Mouse (Mus musculus): Measurements from ENCODE around the gene Mag.

The Mag gene

DNA sequence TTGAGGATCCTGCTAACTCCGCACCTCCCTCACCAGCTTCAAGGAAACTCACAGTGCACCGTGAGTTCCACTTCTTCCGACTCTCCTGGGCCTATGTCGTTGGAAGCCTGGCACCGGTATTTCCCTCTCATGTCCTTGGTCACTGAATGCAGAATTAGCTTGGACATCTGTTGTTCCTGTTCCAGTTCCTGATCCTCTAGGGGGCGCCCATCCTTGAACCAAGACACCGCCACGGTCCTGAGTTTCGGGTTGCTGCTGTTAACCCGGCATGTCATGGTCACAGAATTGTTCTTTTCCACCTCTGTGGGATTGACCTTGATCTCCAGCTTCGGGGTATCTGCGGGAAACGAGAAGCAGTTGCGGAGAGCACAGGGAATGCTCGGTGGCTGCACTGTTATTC, 41.6 kb downstream of the Mag start:
- peak; percentile 68 to 72 for DNase-seq (ENCODE audit: low spot score in 2 of 2)

DNA sequence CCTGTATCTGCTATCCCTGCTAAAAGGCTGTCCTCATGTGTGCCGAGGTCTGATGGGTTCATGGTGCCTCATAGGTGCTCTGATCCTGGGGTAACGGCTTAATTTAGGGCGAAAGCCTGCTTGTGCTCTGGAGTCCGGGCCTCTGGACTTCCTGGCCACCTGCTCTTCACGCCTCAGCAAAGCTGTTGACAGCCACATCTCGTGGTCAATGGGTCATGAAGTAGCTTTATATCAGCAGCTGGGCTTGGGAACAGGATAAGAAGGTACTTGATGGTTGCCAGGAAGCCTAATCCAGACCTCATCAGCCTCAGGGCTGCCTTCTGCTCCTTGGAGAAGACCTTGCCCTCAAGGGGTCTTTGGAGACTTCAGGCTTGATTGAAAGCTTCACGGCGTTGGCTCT, 51.3 kb downstream of the Mag start:
- no peak for DNase-seq (ENCODE audit: low spot score in 2 of 2)

DNA sequence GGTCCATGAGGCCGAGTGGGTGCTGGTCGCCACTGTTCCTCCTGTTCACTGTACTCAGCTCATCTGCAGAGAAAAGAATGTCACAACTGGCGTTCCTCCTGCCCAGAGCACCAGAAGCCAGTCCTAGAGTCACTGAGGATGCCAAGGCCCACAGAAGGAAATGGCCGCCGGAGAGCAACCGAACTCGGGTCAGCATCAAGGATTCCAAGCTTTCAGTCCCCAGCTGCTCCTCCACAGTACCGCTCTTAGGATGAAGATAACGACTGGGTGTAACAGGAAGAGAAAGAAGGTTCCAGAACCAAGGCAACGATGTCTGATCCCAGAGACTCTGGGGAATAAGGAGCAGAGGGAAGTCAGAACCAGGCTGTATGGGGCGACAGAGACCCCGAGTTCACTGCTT, 53.2 kb downstream of the Mag start, which contains the start of gene Ffar1:
Ffar1 (minus strand) TSS at position 101 of the 400 bp plus-strand sequence.
- no peak for DNase-seq (ENCODE audit: low spot score in 2 of 2)

DNA sequence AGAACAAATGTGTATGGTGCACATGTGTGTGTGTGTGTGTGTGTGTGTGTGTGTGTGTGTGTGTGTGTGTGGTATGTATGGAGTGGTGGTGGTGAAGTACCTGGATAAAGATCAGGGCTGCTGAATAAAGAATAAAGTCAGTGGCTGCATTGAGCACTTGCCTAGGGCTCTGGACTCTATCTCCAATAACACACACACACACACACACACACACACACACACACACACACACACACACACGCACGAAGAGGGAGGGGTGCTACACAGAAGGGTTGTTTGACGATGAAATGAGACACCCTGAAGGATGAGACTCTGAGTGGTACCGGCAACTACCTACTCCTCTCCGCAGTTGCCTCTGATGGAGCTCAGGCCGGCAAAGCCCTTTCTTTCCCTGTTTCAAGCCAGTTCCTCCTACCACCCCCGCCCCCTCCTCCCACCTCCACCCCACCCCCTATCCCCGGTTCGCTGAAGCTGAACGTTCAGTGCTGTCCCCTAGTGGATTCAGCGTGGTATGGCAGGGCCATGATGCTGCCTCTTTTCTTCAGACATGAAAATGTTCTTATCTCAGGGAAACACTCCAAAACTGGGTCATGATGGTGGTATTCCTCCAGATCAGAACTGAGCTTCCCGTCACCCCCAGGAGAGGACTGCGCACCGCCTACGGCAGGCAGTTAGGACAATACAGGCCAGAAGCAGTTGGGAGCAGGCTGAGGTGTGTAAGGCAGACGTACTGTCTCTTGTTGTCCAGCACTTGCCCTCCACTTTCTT, 54.9 kb downstream of the Mag start:
- DNase-seq (ENCODE audit: low spot score in 2 of 2) = peak; percentile 23 to 39

DNA sequence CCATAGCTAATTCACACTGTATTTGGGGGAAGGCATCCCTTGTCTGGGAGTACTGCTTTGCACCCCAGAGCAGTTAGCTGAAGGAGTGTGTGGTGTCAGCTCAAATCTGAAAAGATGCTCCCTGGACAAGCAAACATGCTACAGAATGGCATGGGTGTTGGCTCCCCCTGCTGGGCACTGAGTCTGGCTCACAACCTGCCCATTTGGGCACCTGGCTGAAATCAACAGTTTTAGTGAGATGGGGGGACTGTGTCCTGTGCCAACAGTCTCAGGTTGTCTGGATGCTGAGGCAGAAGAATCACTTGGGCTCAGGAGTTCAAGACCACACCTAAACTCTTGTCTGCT, 55.4 kb downstream of the Mag start:
- DNase-seq (ENCODE audit: low spot score in 2 of 2) = peak; percentile 63 to 80

DNA sequence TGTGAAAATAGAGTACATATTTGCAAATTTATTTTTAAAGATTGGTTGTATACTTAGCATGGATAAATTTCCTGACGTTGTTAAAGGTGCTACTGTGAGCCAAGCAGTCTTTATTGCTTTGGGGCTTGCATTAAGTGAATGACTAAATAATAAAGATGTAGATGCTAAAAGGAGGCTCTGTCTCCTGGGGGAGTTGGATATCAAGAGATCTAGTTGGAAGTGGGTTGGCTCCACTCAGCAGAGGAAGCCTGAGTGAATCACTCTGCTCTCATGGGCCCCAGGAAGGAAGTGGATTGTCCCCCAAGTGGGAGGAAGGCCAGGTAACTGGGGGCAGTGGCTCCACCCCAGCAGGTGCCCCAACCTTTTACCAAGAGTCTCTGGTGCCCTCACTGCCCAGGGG, 56.9 kb downstream of the Mag start:
- DNase-seq (ENCODE audit: low spot score in 2 of 2) = no peak

DNA sequence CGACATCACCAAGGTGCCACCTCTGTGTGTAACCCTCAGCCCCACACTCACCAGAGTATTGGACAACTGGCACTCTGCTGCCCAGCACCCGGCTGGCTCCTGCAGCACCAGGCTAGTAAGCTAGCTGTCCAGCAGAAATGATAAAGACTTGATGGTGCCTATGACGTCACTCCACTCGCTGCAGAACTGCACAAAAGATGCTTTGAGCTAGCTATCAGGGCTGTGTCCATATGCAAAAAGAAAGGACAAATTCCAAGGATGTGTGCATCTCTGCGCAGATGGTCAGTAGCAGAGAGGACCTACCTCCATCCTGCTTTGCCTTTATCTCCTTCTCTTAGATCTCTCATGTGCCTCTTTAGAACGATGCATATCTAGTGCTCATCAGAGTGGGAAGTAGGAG, 58.6 kb downstream of the Mag start, which contains the start of gene Ffar3:
Ffar3 (minus strand) TSS at position 101 of the 400 bp plus-strand sequence.
- no peak for DNase-seq (ENCODE audit: low spot score in 2 of 2)

DNA sequence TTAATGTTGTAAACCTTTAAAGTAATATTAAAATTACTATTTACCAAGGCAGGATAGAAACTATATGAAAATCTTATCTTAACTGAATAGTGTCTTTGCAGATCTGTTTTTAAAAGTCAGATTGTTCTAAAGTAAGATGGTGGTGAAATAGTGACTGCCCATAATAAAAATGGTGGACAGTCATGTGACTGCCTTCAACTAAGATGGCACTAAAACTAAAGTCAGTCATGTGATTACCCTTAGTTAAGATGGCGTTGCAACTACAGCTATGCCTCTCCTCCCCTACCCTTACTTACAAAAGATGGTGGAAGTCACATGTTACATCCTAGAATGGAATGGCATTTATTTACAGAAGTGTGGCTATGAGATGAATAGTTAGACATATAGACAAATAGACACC, 63.3 kb downstream of the Mag start:
- DNase-seq (ENCODE audit: low spot score in 2 of 2) = no peak
